Mouse (Mus musculus): ENCODE data around the gene Mmp12.
"Not testable (repeated sequence)": the region's sequence is repeated elsewhere in the genome, so short reads cannot be mapped to it uniquely, and the experiment has no call there.

Mmp12 gene

GRCm38 (mm10) chr9:7344107-7344506 lies at the start of gene Mmp12:
Mmp12 (plus strand) TSS chr9:7344381.
- DNase-seq (ENCODE audit: low spot score in 2 of 2): no peak

GRCm38 (mm10) chr9:7331847-7332246 lies 12.3 kb upstream of the Mmp12 start:
- DNase-seq (ENCODE audit: low spot score in 2 of 2): no peak

- DNase-seq (ENCODE audit: low spot score in 2 of 2): no peak
These were observed 8.2 kb upstream of the Mmp12 start for GRCm38 (mm10) chr9:7335766-7336680.

GRCm38 (mm10) chr9:7336740-7337483 lies 7.3 kb upstream of the Mmp12 start:
- DNase-seq (ENCODE audit: low spot score in 2 of 2): no peak

- DNase-seq (ENCODE audit: low spot score in 2 of 2): no peak
These were observed 1.3 kb downstream of the Mmp12 start for GRCm38 (mm10) chr9:7345513-7345912.

GRCm38 (mm10) chr9:7354535-7354934 lies 10.4 kb downstream of the Mmp12 start:
- no peak for DNase-seq (ENCODE audit: low spot score in 2 of 2)

GRCm38 (mm10) chr9:7387947-7388346 lies 43.8 kb downstream of the Mmp12 start, which contains the start of gene Mmp1b:
Mmp1b (minus strand) TSS chr9:7388047.
- no peak for DNase-seq (ENCODE audit: low spot score in 2 of 2)

- DNase-seq (ENCODE audit: low spot score in 2 of 2): not testable (repeated sequence)
These were observed 52.4 kb downstream of the Mmp12 start for GRCm38 (mm10) chr9:7396556-7396955.

Data from urinary bladder, adult 18-20 months (tissue).